Mouse (Mus musculus) heart, embryonic 13.5 days (tissue): ENCODE data around the gene Sp3. TPM values are rescaled to one million over a fixed set of nuclear protein-coding genes. Genes with fewer than 3 reads are reported as not detected.

Experiments
- ATAC-seq: fragments of 200-750 bp; cut with Nextera tagmentation; 2 replicates; pipeline ENCODE4 v1.8.0; 2017; ENCODE audit warnings: moderate TSS enrichment; ENCODE audit not compliant: insufficient number of reproducible peaks, low FRiP score, low TSS enrichment; ENCODE audit errors: extremely low read depth
- H3K27ac ChIP-seq: fragments of 300-500 bp; sonication (generic); replicated peaks from 2 replicates; pipeline ENCODE4 v1.5.1; 2015; ENCODE audit warnings: moderate library complexity, mild to moderate bottlenecking, inconsistent platforms
- H3K27me3 ChIP-seq: fragments of 300-500 bp; sonication (generic); replicated peaks from 2 replicates; pipeline ENCODE4 v1.6.1; 2015; ENCODE audit warnings: mild to moderate bottlenecking, inconsistent platforms
- H3K36me3 ChIP-seq: fragments of 300-500 bp; sonication (generic); 2 replicates; pipeline ENCODE4 v1.6.1; 2015; ENCODE audit warnings: mild to moderate bottlenecking, inconsistent platforms
- H3K4me1 ChIP-seq: fragments of 300-500 bp; sonication (generic); 2 replicates; pipeline ENCODE4 v1.6.1; 2015; ENCODE audit warnings: inconsistent platforms
- H3K4me2 ChIP-seq: fragments of 300-500 bp; sonication (generic); 2 replicates; pipeline ENCODE4 v1.6.1; 2015; ENCODE audit warnings: inconsistent platforms, mild to moderate bottlenecking, moderate library complexity
- H3K4me3 ChIP-seq: fragments of 300-500 bp; sonication (generic); 2 replicates; pipeline ENCODE4 v1.5.1; 2015; ENCODE audit warnings: moderate library complexity, mild to moderate bottlenecking, inconsistent platforms
- H3K9ac ChIP-seq: fragments of 300-500 bp; sonication (generic); 2 replicates; pipeline ENCODE4 v1.6.1; 2015; ENCODE audit warnings: inconsistent platforms, mild to moderate bottlenecking, moderate library complexity
- H3K9me3 ChIP-seq: fragments of 300-500 bp; sonication (generic); 2 replicates; pipeline ENCODE4 v1.6.1; 2016; ENCODE audit warnings: inconsistent platforms
- WGBS: fragments of 180-500 bp; shearing (Covaris S2); methylation state at CpG from one replicate; pipeline ENCODE4 v1.1.7; 2015; ENCODE audit warnings: mixed read lengths; 5-methylcytosine and 5-hydroxymethylcytosine counted together
- polyA plus RNA-seq: library from polyadenylated mRNA; unstranded; fragments of >200 nt; fragmentation: Nextera tagmentation; extraction: Ambion mirVana; gene quantifications from 2 replicates; pipeline ENCODE4 v1.2.1, GENCODE M21; 2015

Gene Sp3
- polyA plus RNA-seq, 1 experiment from 2014 or later = 31.0 TPM

DNA sequence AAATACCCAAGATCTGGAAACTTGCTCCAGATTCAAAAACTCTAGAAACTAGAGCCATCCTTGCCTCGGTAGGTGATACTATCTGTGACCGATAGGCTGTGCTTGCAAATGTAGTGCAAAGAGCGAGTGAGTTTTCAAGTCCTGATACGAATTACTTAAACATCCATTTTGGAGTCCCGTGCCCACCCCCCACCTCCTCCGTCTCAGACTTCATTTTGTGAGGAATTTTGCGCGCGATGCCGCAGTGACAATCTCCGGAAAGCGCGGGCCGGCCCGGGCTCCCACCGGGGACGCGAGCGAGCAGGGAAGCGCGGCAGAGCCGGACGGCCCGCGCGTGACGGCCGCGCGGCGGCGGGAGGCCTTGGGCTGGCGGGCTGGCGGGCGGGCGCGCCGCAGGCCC is 1.8 kb downstream of the Sp3 start:
- peaks cover 6% of the 10 kb centered on the region; the same call in 1 of the 2 replicates for H3K36me3 ChIP-seq
- H3K9me3 ChIP-seq = no peaks in the 10 kb centered on the region
- peaks cover 39% of the 10 kb centered on the region for H3K4me1 ChIP-seq
- peak overlapping the region; percentile 100 for H3K27ac ChIP-seq
- no peak; the same call in 1 of the 2 replicates for ATAC-seq
- H3K27me3 ChIP-seq = no peaks in the 10 kb centered on the region
- under 1% methylated on average over 34 of the region's 38 CpGs for WGBS
- peak overlapping the region; percentile 100 for H3K4me3 ChIP-seq
- peak overlapping the region; percentile 86 for H3K4me2 ChIP-seq
- H3K9ac ChIP-seq = peak overlapping the region; percentile 100

DNA sequence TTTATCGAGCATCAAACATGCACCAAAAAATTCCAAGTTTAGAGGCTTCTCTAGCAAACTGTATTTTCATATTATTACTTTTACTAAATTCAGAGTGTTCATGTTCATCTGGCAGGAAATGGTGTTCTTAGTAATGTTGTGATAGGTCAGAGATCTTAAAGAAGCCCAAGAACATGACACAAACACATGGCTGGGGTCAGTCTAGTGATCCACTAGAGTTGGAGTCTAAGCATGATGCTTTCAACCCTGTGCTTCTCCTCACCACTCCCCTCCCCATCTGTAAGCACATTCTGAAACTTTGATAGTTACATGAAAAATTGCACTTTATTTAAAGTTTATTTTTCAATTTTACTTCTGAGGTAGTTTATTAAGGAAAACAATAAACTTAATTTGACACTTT is 3.0 kb downstream of the Sp3 start:
- H3K4me2 ChIP-seq = peak overlapping the region; percentile 86
- H3K4me1 ChIP-seq = peaks cover 39% of the 10 kb centered on the region
- no peak overlapping the region for H3K27ac ChIP-seq
- no peak for ATAC-seq
- peak overlapping the region; percentile 38 for H3K4me3 ChIP-seq
- peak overlapping the region; percentile 63 for H3K9ac ChIP-seq
- no peaks in the 10 kb centered on the region for H3K27me3 ChIP-seq
- 65% methylated on average over 1 of the region's 1 CpGs for WGBS
- H3K9me3 ChIP-seq = no peaks in the 10 kb centered on the region
- H3K36me3 ChIP-seq = peaks cover 6% of the 10 kb centered on the region; the same call in 1 of the 2 replicates

DNA sequence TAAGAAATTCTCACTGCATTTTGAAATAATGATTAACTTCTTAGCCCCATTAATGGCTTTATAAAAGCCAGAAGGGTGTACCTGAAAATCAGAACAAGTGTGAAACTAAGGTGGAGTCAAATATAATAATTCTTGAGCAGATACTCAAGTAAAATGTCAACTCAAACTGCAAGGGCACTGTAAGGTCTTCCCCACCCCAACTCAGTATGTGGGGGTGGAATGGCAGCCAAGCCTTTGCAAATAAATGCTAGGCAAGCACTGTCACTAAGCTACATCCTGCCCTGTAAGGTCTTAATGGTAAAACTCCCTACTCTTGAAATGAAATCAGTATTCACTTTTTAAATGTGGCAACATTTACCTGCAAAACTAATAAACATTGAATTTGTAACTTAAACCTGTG is 4.2 kb downstream of the Sp3 start:
- Histone ChIP-seq H3K27me3 (no peaks in the 10 kb centered on the region), H3K9ac (no peak overlapping the region), H3K9me3 (no peaks in the 10 kb centered on the region), H3K4me3 (no peak overlapping the region), H3K4me1 (peaks cover 30% of the 10 kb centered on the region), H3K27ac (no peak overlapping the region), H3K4me2 (peak overlapping the region; percentile 86), H3K36me3 (peaks cover 9% of the 10 kb centered on the region)
- no peak for ATAC-seq

DNA sequence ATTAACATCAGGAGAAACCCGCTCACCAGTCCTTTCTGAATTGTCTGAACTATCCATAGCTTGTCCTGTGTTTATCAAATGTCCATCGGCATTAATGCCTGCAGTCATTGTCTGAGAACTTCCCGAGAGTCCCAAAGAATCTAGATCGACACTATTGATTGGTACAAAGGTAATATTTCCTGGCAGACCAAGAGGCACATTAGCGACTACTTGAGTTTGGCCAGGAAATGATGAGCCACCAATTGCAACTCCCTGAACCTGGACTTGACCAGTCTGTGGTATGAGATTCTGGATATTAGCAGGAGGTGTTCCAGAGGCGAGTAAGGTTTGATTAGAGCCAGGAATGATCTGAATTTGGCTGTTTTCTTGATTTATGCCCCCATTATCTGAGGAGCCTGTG is 9.4 kb downstream of the Sp3 start:
- no peak for ATAC-seq
- Histone ChIP-seq H3K27me3 (no peaks in the 10 kb centered on the region), H3K36me3 (peaks cover 47% of the 10 kb centered on the region), H3K4me3 (no peak overlapping the region), H3K4me2 (no peak overlapping the region), H3K4me1 (peaks cover 24% of the 10 kb centered on the region), H3K9ac (no peak overlapping the region), H3K9me3 (no peaks in the 10 kb centered on the region), H3K27ac (no peak overlapping the region)
- WGBS = 89% methylated on average over 6 of the region's 6 CpGs

DNA sequence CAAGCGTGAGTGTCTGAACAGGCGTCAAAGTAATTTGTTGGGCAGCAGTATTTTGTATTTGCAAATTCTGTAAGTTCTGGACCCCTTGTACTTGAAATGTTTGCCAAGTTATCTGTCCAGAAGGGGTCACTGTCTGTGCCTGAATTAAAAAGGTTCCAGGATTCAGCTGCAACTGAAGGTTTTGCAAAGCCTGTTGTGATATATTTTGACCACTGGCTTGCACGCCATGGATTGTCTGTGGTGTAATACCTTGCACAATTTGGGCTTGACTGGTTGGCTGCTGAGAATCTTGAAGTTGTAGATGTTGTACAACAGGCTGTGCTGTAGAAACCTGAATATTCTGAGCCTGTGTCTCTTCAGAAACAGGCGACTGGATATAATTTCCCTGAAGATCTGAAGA is 9.9 kb downstream of the Sp3 start:
- no peak overlapping the region for H3K4me2 ChIP-seq
- H3K9ac ChIP-seq = no peak overlapping the region
- peaks cover 48% of the 10 kb centered on the region for H3K36me3 ChIP-seq
- ATAC-seq = no peak
- no peak overlapping the region for H3K27ac ChIP-seq
- peaks cover 19% of the 10 kb centered on the region for H3K4me1 ChIP-seq
- WGBS = 91% methylated on average over 4 of the region's 4 CpGs
- H3K4me3 ChIP-seq = no peak overlapping the region
- no peaks in the 10 kb centered on the region for H3K9me3 ChIP-seq
- H3K27me3 ChIP-seq = no peaks in the 10 kb centered on the region

DNA sequence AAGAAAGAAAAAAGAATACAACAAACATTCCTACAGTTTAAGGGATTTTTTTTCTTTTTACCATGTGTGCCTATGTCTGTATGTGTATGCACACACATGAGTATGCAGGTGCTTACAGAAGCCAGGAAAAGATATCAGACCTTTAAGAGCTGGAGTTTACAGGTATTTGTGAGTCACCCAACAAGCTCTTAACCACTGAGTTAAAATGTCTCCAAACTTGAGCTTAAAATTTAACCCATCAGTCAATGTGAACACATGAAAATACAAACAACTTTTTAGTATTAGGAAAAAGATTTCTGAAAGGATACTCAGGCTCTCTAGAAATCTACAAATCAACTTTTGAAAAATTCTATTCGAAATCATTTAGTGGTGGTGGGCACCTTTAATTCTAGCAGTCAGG is 11.7 kb downstream of the Sp3 start:
- Histone ChIP-seq H3K4me1 (peaks cover 12% of the 10 kb centered on the region; the same call in 1 of the 2 replicates), H3K27me3 (no peaks in the 10 kb centered on the region), H3K4me2 (no peak overlapping the region), H3K27ac (no peak overlapping the region), H3K36me3 (peaks cover 54% of the 10 kb centered on the region), H3K4me3 (no peak overlapping the region), H3K9me3 (no peaks in the 10 kb centered on the region), H3K9ac (no peak overlapping the region)
- 88% methylated on average over 1 of the region's 1 CpGs for WGBS
- ATAC-seq = no peak

DNA sequence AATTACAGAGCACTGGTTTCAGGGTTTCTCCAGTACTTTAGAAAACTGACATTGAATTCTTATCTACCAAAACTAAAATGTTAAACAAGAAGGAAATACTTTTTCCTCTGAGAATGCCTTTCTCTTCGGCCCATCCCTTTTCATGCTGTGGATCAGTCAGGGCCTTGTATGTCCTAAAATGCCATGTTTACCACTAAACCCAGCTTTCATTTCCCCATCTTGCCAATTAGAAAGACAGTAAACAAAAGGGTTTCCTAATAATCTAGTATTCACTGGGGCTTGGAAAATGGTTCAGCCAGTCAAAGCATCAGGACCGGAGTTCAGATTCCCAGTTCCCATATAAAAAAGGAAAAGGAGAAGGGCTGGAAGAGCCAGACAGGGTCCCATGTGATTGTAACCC is 14.8 kb downstream of the Sp3 start:
- no peaks in the 10 kb centered on the region for H3K9me3 ChIP-seq
- no peak overlapping the region for H3K4me2 ChIP-seq
- H3K4me3 ChIP-seq = no peak overlapping the region
- no peaks in the 10 kb centered on the region for H3K27me3 ChIP-seq
- ATAC-seq = no peak
- H3K27ac ChIP-seq = no peak overlapping the region
- 84% methylated on average over 2 of the region's 2 CpGs for WGBS
- peaks cover 18% of the 10 kb centered on the region for H3K4me1 ChIP-seq
- H3K36me3 ChIP-seq = peaks cover 66% of the 10 kb centered on the region
- H3K9ac ChIP-seq = no peak overlapping the region

DNA sequence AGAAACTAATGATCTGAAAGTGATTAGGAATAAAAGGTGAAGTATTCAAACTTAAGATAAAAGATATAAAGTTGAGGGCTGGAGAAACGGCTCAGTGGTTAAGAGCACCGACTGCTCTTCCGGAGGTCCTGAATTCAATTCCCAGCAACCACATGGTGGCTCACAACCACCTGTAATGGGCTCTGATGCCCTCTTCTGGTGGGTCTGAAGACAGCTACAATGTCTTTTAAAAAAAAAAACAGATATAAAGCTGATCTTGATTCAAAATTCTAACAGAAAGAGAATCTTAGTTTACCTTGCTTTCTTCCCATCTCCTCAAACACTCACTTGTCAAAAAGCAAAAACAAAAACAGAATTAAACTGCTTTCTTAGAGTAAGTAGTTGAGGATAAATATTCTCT is 23.8 kb downstream of the Sp3 start:
- Histone ChIP-seq H3K27ac (no peak overlapping the region), H3K27me3 (no peaks in the 10 kb centered on the region), H3K4me3 (no peak overlapping the region), H3K9me3 (0 out of 2 replicates have a peak, but pooled peaks cover 2% of the 10 kb centered on the region), H3K36me3 (peaks cover 70% of the 10 kb centered on the region), H3K9ac (no peak overlapping the region), H3K4me2 (no peak overlapping the region), H3K4me1 (peaks cover 6% of the 10 kb centered on the region; the same call in 1 of the 2 replicates)
- ATAC-seq = no peak
- 90% methylated on average over 3 of the region's 3 CpGs for WGBS

DNA sequence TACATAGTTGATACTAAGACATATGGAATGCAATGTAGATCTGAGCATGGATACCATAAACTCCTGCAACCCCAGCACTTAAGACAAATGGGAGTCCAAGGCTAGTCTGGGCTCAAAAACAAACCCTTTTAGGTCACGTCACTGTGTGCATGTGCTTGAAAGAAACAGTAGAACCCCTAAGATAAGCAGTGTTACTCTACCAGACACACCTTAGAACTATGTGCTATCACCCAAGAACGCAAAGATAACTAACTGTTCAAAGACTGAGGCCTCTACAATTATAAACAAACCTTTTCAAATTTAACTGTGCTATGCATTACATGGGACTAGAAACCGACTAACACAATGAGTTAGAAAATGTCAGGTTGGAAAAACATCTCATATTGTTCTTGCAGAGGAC is 27.3 kb downstream of the Sp3 start:
- WGBS = 81% methylated on average over 3 of the region's 3 CpGs

DNA sequence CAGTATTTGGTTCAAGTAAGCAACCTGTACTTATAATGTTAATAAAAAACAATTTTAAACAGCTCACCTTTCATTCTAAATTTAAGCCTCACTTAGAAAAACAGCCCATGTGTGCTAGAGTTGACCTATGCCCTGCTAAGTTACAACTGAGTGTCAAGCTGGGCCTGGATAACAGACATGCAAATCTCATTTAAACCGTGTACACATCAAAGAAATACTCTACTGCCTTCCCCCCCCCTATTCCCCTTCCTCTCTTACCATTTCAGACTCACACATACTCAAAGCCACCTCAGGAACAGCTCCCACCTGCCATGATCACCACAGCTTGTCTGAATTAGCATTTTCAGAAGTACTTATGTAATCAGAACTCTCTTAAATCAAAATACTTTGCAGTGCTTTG is 44.3 kb downstream of the Sp3 start:
- H3K4me1 ChIP-seq = no peaks in the 10 kb centered on the region
- H3K4me3 ChIP-seq = no peak overlapping the region
- no peaks in the 10 kb centered on the region for H3K27me3 ChIP-seq
- no peak overlapping the region for H3K27ac ChIP-seq
- no peak for ATAC-seq
- peaks cover 44% of the 10 kb centered on the region for H3K36me3 ChIP-seq
- 43% methylated on average over 1 of the region's 1 CpGs for WGBS
- no peaks in the 10 kb centered on the region for H3K9me3 ChIP-seq
- no peak overlapping the region for H3K4me2 ChIP-seq
- no peak overlapping the region for H3K9ac ChIP-seq

More for the DNA sequence above, 27.3 kb downstream of the Sp3 start:
- H3K4me2 ChIP-seq = no peak overlapping the region
- 0 out of 2 replicates have a peak, but pooled peaks cover 2% of the 10 kb centered on the region for H3K9me3 ChIP-seq
- H3K27ac ChIP-seq = no peak overlapping the region
- no peak for ATAC-seq
- no peaks in the 10 kb centered on the region for H3K27me3 ChIP-seq
- H3K4me1 ChIP-seq = no peaks in the 10 kb centered on the region
- peaks cover 73% of the 10 kb centered on the region for H3K36me3 ChIP-seq
- H3K4me3 ChIP-seq = no peak overlapping the region
- H3K9ac ChIP-seq = no peak overlapping the region

DNA sequence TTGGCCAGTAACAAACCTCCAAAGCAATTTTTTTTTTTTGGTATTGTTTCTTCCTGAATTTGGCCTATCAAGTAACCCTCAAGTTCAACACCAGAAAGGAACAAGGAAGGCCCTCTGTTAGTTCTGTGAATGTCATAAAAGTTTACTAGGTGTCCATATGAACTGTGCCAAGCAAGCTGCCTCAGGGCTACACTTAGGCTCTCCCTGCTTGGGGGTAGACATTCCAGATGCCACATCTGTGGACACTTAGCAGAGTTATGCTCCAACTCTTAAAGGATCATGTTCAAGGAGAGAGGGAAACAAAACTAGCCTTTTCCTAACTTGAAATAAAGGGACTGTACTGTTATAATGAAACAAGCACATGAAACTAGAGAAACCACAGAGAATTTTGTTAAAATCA is 48.1 kb downstream of the Sp3 start:
- no peaks in the 10 kb centered on the region for H3K9me3 ChIP-seq
- no peak overlapping the region for H3K27ac ChIP-seq
- H3K27me3 ChIP-seq = no peaks in the 10 kb centered on the region
- no peaks in the 10 kb centered on the region for H3K4me1 ChIP-seq
- no peak overlapping the region for H3K4me3 ChIP-seq
- H3K4me2 ChIP-seq = no peak overlapping the region
- H3K9ac ChIP-seq = no peak overlapping the region
- ATAC-seq = no peak
- peaks cover 21% of the 10 kb centered on the region for H3K36me3 ChIP-seq

DNA sequence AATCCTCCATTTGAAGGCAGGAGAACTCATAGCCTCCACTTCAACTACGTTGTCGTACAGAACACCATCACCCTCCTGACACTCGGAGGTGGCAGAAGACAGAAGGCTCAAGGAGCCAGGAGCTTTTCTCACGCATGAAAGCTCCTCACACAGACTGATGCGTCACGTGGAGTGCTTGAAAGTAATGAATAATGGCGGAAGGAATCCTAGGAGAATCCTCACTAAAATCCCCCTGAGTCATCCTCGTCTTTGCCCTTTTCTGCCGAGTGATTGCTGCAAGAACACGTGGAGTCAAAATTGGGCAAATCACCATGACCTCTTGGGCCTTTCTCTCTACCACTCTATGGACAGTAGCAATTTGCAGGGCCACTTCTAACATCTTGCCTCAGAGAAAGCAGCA is 55.3 kb downstream of the Sp3 start:
- Histone ChIP-seq H3K4me1 (no peaks in the 10 kb centered on the region), H3K9ac (no peak overlapping the region), H3K4me3 (no peak overlapping the region), H3K36me3 (no peaks in the 10 kb centered on the region), H3K27me3 (no peaks in the 10 kb centered on the region), H3K4me2 (no peak overlapping the region), H3K27ac (no peak overlapping the region), H3K9me3 (no peaks in the 10 kb centered on the region)
- 82% methylated on average over 10 of the region's 10 CpGs for WGBS
- ATAC-seq = no peak
